Mouse (Mus musculus): ENCODE data around the gene Daglb.

DNA sequence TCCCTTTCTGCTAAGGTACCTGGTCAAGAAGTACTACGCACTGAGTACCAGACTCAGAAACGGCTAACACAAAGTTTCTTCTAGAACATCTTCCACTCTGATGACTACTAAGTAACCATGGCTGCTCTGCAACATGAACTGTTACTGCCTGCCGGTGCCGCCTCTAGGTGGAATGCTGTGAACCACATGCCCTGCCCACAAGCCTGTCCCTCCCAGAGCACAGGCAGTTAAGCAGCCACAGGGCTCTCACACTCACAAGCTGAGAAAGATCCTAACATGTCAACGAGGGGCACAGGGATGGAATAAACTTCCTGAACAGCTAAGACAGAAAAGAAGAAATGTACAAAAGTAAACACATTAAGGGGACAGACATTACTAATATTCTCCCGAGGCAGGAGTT, 53.1 kb downstream of the Daglb start:
- TF ChIP-seq CTCF (IDR thresholded peaks at IDR 0.05; ENCODE audit: borderline replicate concordance, control insufficient read depth, extremely low read depth, insufficient read depth, low read length, poor library complexity) (no peak), POLR2A (IDR thresholded peaks at IDR 0.05; ENCODE audit: control insufficient read depth, extremely low read depth, insufficient read depth, low read length, poor library complexity) (no peak)

All from thymus, adult 2 months (tissue).